Mouse (Mus musculus) MN1 (cell line): ENCODE results near the gene Safb.

Experiments used
- DNase-seq: peaks from one replicate; pipeline ENCODE4 v3.0.0-alpha.2; 2016; ENCODE audit warnings: low spot score

Gene Safb

DNA sequence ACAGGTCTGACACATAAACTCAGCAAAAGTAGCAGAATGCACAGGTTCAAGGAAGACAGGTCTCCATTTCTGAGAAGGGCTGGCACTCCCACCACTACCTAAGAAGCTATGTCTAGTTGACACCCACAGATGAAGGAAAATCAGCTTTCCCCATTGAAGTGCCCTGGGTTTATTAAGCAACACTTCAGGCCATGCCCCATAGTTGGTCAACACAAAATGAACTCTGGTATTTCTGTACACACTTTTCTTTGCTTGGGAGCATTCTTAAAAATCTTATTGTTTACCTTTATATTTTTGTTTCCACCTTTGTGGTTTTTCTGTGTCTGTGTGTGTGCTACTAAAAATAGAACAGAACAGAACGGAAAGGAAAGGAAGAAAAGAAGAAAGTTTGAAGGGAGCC lies 24.5 kb upstream of the Safb start:
- no peak for DNase-seq

DNA sequence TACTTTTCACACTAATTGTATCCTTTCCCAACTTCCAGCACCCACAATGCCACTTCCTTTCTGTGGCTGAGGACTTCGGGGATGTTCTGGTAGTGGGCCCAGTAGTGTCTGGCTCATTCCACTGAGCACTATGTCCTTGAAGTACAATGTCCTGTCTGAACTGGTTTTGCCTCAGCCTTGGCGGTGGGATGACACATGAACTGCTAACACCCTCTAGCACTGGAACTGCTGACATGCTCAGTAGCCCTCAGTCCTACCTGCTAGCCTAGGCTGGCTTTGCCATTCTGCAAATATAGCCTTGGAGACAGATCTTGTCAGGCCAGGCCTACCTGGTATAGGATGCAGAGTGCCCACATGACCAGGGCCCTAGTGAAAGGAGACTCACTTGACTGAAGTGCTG lies 22.8 kb upstream of the Safb start:
- DNase-seq, result no peak

DNA sequence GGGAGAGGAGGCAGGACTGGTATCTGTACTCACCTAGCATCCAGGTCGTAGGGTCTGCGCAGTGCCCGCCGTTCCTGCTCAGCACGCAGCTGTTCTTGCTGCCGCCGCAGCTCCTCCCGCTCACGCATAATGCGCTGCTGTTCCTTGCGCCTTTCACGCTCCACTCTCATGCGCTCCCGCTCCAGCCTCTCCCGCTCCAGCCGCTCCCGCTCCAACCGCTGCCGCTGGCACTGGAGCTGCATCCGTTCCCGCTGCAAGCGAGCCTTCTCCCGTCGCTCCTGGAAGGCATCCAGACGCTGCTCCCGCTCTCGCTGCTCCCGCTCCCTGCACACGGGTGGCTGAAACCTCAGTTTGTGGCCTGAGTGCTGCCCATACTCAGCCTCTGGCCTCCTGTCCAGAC lies 18.3 kb upstream of the Safb start:
- no peak for DNase-seq

DNA sequence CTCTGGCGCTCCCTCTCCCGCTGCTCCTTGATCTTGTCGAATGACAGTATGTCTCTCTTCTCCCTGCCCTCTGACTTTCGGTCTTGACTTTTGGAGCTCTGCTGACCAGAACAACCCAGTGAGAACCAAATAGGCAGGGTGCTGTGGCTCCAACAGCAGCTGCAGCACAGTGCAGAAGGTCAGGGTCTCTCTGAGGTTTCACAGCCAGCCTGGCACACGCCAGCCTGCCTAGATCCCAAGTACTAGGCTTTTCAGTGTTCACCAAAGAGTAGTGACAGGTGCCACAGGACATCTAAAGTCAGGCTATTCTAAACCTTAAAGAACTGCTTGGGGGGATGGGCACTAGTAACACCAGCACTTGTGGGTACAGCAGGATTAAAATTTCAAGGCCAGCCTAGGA lies 17.7 kb upstream of the Safb start:
- no peak for DNase-seq

DNA sequence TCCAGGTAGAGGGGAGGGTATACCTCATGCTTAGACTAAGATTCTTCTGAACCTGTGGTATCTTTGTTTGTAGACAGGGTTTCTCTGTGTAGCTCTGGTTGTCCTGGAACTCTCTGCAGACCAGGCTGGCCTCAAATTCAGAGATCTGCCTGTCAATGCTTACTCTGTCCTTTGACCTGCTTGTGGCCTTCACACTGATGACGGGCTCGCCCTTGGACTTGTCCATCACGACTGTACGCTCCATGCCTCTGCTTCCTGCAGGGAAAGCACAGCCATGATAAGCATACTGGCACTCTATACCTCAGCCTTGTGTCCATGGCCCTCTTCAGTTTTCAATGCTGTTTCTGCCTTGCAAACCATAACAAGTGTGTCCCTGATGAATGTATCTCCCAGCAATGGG lies 17.3 kb upstream of the Safb start:
- DNase-seq, result no peak

DNA sequence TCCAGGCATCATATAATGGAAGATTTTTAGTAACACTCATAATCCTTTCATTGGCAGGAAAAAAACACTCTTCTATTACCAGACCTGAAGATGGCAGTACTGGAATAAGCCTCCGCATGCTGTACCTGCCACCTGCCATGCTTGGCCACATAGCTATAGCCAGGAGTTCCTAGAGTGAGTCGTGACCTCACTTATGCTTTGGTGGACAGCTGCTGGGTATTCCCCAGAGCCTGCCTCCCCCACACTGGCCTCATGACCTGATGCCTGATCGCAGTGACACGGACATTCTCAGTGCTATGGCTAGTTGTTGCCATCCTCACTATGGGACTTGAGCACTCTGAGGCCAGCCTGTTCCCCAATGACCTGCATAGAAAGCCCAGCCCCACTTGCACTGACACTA lies 14.3 kb upstream of the Safb start:
- no peak for DNase-seq

DNA sequence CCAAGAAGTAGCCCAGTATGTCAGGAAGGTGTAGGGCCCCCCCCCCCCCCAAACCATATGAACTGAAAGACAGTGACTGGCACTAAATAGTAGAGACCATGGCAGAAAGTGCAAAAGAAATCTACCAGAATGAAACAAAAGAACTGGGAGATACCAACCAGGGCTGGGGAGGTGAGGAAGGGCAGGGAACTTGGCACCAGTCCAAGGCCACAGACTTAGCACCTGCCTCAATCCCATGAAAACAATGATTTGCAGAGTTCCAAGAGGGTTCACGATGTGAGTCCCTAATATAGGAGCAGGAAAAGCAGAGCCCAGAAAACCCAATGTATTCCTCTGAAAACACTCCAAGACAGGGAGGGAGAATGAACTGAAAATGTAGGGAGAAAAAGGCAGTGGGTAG lies 12.5 kb upstream of the Safb start:
- DNase-seq, result peak; percentile 36

DNA sequence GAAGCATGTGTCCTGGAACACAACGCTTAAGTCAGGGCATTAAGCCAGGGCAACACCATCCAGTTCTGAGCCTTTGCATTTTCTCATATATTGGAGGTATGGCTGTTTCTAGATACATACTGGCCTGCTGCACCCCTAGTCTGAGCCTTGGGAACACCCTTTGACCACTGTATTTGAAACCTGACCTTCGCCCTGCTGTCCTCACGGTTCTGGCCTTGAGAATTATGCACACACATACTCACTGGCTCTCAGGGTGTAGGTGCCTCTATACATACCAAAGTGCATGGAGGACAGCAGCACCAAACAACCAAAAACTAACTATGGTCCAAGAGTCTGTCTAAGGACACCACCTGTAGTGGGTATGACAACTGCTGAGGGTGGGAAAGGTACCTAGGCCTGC lies 11.7 kb upstream of the Safb start:
- no peak for DNase-seq

DNA sequence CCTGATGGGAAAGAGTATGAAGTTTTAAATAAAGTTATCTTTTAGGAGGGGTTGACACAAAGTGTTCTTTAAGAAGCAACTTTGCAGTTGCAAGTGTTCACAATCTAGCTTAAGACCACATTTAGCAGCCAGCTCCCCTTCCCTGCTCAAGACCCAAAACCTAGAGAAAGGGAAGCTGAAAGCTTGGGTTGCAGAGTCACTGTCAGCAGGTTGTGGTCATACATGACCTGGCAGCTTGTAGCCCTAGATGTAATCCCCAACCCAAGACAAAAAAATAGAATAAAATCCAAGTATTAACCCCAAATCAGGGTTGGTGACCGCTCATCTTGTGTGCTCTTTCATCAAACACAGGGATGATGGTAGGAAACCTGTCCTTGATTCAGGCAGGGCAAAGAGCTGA lies 1.6 kb upstream of the Safb start:
- DNase-seq, result no peak

DNA sequence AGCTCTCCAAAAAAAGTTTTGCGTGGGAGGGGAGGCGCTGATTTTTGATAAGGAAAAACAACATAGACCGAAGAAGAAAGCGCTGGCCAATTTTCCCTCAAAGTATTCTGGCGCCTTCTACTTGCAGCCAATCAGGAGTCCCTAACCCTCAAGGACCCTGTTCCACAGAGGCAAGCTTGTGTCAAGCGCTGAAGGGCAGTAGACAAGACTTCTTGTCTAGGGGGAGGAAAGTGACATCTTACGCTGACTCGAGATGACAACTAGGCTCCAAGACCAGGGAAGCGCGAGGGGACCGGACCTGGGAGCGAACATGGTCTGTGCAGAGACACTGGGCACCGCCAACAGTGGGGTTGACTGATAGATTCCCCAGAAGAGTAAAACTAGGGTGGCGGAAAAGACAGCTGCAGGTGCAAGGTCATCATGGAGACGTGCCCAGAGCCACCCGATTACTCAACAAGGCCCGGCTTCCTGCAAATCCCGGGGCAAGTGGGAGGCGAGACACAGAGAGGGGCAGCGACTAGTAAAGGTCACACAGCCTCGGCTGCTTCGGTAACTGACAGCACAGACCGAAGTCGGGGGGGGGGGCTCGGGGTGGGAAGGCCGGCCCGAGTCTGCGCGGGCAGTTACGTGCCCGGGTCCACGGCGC lies 891 bp upstream of the Safb start:
- peak; percentile 65 for DNase-seq

DNA sequence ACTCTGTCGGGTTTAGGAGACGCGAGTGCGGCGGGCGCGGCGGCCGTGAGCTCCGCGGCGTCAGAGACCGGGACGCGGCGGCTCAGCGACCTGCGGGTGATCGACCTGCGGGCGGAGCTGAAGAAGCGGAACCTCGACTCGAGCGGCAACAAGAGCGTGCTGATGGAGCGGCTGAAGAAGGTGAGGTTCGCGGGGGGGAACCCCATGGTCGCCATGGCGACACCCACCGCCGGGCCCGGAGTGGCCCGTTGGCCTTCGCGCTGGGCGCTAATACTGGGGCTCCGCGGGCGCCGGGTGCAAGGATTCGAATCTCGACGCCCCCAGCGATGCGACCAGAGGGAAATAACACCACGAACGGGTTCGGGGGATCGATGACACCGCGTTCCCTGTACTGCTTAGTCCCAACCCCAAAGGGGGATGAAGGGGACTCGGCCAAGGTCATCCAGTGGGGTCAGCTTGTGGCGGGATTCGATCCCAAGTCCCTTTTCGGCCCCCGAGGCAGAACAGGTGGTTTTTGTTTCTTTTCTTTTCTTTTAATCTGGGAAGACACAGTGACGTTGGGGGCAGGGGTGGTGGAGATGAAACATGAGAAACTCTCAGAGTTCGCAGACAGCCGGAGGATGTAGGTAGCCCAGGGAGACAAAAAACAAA lies 671 bp downstream of the Safb start:
- peak; percentile 68 for DNase-seq

DNA sequence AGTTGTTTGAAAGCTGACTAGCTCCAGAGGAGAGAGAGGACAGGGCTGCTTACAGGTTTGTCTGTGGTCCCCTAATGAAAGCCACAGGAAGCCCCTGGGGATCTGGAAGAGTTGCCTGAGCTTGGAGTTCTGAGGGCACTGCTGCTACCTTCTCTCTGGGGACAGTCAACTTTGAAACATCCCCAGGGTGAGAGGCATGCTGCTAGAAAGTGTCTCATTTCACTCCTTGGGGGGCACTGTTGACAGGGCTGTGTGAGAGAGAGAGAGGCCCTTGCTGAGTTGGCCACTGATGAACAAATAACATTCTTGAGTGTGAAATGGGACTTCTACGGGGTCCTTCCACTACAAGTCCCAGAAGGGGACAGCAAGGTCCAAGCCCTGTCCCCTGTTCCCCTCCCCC lies 3.1 kb downstream of the Safb start:
- DNase-seq, result no peak

DNA sequence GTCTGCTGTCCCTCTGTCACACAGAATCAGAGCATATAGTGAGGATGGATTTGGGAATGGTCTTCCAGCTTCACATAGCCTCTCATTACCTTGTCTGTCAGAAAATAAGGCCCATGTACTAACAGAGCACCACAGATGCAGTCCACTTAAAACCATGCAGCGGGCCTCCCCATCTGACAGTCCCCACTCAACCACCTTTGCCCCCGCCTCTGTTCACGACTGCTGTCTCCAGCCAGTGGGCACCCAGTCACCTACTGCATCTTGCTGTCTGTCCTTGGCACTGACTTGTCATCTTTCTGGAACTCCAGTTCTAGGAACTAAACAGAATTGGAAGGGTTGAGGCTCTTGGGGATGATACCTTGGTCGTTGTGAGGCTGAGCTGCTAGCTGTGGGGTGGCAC lies 4.3 kb downstream of the Safb start:
- DNase-seq, result no peak

DNA sequence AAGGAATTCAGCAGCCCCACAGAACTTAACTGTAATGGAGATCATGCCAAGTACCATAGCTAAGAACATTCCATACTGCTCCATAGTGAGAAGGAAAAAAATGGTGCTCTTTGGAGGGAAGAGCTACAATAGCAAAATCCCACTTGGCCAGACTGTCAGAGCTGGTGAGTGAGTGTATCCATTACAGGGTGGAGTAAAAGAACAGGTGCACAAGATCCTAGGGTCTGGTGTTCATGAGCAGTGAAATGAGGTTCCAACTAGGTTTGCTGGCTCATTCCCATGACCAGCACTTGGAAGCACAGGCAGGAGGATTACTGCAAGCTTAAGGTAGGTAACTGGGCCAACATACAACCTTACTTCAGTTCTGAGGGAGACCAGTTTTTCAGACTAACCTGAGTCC lies 7.9 kb downstream of the Safb start:
- DNase-seq, result no peak

DNA sequence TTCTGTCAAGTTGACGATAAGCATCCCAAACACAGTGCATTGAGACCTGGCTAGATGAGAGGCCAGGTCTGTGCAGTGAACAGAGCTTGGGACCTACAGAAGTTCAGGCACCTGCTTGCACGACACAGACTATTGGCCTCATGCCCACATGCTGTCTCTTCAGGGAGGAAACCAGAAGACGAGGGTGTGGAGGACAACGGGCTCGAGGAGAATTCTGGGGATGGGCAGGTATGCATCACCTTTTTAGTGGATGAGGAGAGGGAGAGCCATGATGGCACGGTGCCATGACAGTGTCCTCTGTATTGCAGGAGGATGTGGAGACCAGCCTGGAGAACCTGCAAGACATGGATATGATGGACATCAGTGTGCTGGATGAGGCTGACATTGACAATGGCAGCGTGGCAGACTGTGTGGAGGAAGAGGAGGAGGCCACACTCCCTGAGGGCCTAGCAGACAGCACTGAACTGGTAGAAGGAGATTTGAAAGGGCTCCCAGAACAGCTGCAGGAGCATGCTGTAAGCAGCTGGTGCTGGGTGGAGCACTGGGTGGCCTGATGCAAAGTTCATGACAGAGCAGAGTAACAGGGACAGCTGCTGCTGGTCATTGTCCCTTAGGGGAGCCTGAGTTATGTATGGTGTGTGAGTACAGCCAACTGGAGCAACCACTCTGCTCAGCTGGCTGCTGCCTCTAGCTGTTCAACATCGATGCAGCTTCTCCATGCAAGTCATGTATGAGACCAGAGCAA lies 9.1 kb downstream of the Safb start:
- no peak for DNase-seq

DNA sequence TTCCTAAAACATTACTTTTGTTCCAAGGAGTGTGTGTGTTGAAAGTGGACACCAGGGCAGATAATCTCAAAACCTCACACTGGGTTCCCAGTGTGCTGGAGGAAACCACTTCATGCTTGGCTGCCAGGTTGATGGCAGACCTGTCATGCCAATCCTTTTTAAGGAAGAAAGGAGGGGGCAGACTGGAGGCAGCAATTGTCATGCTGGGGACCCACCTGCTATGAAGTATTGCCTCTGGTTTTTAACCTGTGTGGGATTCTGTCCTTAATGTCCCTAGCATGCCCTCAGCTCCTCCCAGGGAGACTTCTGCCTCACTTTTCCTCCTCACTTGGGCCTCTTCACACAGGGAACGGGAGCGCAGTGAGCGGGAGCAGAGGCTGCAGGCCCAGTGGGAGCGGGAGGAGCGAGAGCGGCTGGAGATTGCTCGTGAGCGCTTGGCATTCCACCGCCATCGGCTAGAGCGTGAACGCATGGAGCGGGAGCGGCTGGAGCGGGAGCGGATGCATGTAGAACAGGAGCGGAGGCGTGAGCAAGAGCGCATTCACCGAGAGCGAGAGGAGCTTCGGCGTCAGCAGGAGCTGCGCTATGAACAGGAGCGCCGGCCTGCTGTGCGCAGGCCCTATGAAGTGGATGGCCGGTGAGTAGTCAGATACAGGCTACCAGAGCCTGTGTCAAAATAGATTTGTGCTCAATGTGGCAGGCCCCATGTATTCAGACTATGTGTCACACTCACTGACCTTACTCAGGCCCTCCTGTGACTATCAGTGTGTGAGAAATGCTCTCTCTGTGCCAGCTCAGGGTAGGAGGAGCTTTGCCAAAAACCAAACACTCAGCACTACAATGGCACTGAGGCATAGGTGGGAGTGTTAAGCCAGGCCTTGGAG lies 18.8 kb downstream of the Safb start:
- DNase-seq, result no peak

DNA sequence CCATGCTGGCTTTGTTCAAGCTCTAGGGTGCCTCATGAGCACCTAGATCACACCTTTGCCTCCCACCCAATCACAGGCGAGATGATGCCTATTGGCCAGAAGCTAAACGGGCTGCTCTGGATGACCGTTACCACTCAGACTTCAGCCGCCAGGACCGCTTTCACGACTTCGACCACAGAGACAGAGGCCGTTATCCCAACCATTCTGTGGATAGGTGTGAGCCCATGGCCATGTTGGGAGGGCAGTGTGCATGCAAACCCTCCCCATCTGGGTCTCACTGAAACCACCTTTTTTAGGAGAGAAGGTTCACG lies 19.4 kb downstream of the Safb start:
- DNase-seq, result no peak

DNA sequence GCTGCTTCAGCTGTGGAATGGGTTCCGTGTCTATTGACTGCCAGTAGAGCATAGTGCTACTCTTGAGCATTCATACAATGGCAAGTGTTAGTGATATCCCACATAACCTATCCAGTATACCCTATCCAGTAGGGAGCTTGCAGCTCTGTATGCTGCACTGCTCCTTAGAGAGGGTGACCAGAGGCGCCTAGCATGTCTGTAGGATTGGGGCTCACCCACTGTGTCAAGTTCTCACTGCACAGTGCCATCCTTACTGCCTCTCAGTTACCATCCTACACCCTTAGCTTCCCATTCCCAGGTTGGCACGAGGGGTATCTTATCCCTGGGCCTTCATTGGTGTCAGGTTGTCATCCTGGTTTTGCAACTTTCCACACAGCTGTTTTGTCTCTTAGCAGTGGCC lies 19.8 kb downstream of the Safb start:
- DNase-seq, result no peak

DNA sequence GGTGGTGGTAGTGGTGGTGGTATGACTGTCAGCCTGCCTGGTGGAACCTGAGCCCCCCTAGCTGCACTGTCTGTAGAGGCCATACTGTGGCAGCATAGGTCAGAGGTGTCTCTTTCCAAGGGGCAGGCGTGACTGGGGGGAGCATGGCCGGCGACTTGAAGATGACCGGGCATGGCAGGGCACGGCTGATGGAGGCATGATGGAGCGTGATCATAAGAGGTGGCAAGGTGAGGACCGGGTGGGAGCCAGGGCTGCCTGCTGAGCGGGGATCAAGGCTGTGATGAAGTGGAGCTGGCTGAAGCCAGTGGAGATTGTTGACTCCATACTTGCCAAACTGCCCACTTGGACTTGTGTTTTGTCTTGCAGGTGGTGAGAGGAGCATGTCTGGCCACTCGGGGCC lies 20.8 kb downstream of the Safb start:
- no peak for DNase-seq

DNA sequence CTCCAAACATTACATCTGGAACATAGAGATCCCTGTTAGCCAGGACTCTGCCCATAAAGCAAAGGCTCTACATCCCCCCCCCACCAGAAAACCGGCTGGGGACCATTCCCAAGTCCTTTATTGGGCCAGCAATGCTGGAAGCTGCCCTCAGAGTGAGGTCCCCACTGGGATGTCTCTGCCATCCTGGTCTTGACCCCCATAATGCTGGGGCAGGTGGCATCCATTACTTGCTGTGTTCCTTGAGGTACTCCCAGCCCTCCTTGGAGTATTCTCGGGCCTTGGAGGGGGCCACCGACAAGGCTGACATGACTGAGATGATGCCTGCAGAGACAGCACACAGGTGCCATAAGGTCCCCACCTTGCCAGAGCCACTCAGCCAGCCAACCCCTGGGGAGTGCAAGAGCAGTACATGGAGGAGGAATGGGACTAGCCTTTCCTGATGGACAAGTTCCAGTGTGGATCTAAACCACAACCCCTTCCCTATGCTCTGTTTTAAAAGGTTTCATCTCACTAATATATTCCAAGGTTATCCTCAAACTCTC lies 23.0 kb downstream of the Safb start:
- DNase-seq, result no peak

DNA sequence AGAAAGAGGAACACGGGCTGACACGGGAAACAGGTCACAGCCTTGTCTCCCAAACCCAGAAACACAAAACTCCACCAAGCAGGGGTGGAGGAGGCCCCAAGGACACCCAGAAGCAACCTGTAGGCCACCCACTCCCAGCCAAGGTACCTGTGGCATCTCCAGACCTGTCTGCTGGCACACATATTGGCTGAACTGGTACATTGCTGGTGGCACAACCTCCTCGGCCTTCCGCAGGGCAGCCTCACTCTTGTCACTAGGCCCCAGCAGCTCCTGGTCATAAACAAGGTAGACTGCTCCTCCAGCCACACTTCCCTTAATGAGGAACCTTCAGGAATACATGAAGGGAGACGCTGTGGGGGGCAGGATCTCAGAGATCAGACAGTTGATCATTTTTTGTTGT lies 24.1 kb downstream of the Safb start:
- DNase-seq, result no peak

DNA sequence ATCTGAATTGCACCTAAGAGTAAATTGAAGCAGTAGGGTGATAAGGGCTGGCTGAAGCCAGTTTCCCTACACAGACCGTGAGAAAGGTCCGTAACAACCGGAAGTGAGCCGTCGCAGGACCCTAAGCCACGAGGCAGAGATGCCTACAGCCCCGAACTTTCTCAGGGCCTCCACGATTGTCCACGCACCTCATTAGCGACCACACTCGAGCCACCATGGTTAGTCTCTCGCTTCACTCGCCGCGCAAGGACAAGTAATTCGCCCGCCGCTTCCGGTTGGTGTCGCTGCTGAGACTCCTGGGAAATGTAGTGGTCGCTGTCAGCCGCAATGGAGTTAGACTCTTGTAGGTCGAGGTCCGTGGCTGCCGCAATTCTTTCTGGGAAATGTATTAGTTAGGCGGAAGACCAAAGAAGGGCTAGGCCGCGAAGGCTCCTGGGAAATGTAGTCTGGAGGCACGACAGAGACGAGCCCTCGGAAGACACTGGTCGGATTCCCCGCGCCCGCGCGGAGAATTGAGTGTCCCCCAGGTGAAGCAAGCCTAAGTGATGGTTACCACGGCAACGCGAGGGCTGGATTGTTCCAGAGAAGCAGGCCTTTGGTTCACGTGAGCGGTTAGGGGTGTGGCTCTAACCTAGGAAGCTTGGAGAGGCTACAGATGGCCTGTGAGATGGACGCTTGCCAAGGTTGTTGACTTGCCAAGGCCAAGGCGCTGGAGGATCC lies 25.0 kb downstream of the Safb start, which contains the start of gene 2410015M20Rik:
2410015M20Rik (minus strand) TSS at position 320 of the 720 bp plus-strand sequence.
- peak; percentile 100 for DNase-seq
